32 mouse cellular contexts compared by ENCODE assay signal in genomic region chr11:114820444-114820843, GRCm38 (mm10). TPM values are rescaled to one million over a fixed set of nuclear protein-coding genes. Genes with fewer than 3 reads are reported as not detected.
DNase-seq lines count a peak whose midpoint lies in the region; ATAC-seq lines count a peak whose summit lies in the region.
"Had no signal": no experiment of that assay in that cellular context is flagged by ENCODE, and none has a peak within 500 bp of the region (broad histone marks: within the 10 kb centered on the region; RNA-seq: fewer than 3 reads in every experiment).

No protein-coding gene starts in this region.

- peaks cover 21% of the 10 kb centered on the region for H3K27me3 ChIP-seq in forebrain, embryonic 10.5 days (ENCODE audit: poor library complexity, severe bottlenecking)
- 0 out of 2 replicates have a peak, but pooled peaks cover 16% of the 10 kb centered on the region for H3K27me3 ChIP-seq in forebrain, embryonic 12.5 days
- no peaks in the 10 kb centered on the region for H3K27me3 ChIP-seq in lung, embryonic 15.5 days
- no peaks in the 10 kb centered on the region for H3K27me3 ChIP-seq in embryonic facial prominence, embryonic 11.5 days (ENCODE audit: control insufficient read depth, insufficient read depth, low read length)
- H3K27me3 ChIP-seq: embryonic facial prominence, embryonic 13.5 days; forebrain, embryonic 13.5 days; heart, embryonic 15.5 days; limb, embryonic 13.5 days; Patski had no signal

- H3K9me3 ChIP-seq in forebrain, embryonic 10.5 days, result peaks cover 11% of the 10 kb centered on the region
- H3K9me3 ChIP-seq in forebrain, embryonic 12.5 days, result no peaks in the 10 kb centered on the region
- no peaks in the 10 kb centered on the region for H3K9me3 ChIP-seq in lung, embryonic 15.5 days
- H3K9me3 ChIP-seq in embryonic facial prominence, embryonic 11.5 days (replicated peaks; ENCODE audit: control insufficient read depth, low read length), result no peaks in the 10 kb centered on the region
- H3K9me3 ChIP-seq: embryonic facial prominence, embryonic 13.5 days; forebrain, embryonic 13.5 days; heart, embryonic 10.5 days; heart, embryonic 15.5 days; hindbrain, embryonic 13.5 days; limb, embryonic 13.5 days; neural tube, embryonic 15.5 days had no signal

- no peak overlapping the region for H3K4me2 ChIP-seq in forebrain, embryonic 12.5 days
- H3K4me2 ChIP-seq in lung, embryonic 15.5 days, result no peak overlapping the region
- no peak overlapping the region for H3K4me2 ChIP-seq in embryonic facial prominence, embryonic 11.5 days (ENCODE audit: low read depth, low read length)
- H3K4me2 ChIP-seq: embryonic facial prominence, embryonic 13.5 days; forebrain, embryonic 13.5 days; heart, embryonic 15.5 days; hindbrain, embryonic 13.5 days; limb, embryonic 13.5 days; liver, embryonic 11.5 days; neural tube, embryonic 15.5 days had no signal

- peak overlapping the region; percentile 25; the same call in 1 of the 2 replicates for H3K27ac ChIP-seq in forebrain, embryonic 10.5 days
- H3K27ac ChIP-seq in forebrain, embryonic 12.5 days, result no peak overlapping the region
- peak overlapping the region; percentile 74 for H3K27ac ChIP-seq in lung, embryonic 15.5 days
- no peak overlapping the region for H3K27ac ChIP-seq in embryonic facial prominence, embryonic 11.5 days (replicated peaks; ENCODE audit: low read depth, low read length)
- H3K27ac ChIP-seq: embryonic facial prominence, embryonic 13.5 days; forebrain, embryonic 13.5 days; heart, embryonic 15.5 days; hindbrain, embryonic 13.5 days; limb, embryonic 13.5 days; neural tube, embryonic 15.5 days had no signal

- no peak for DNase-seq in forebrain, embryonic 10.5 days (ENCODE audit: extremely low spot score, low spot score)
- no peak for DNase-seq in lung, postnatal 36 days
- DNase-seq in embryonic facial prominence, embryonic 11.5 days (ENCODE audit: low spot score), result peak; percentile 46
- no peak for DNase-seq in cerebellum, adult 9-11 months
- DNase-seq in ovary, postnatal 10 days (ENCODE audit: low spot score), result no peak
- DNase-seq: adrenal gland, postnatal 14 days; cerebellum, adult 11-12 months; cerebellum, postnatal 14 days; gastrocnemius, postnatal 14 days; heart, adult 11 months; kidney, adult 8-10 months; kidney, postnatal 10 days; layer of hippocampus, adult 9-11 months; midbrain, embryonic 14.5 days; right cerebral cortex, adult 18-20 months; spleen, adult 18-20 months; thymus, postnatal 14 days had no signal

- H3K4me1 ChIP-seq in forebrain, embryonic 10.5 days, result peaks cover 57% of the 10 kb centered on the region
- H3K4me1 ChIP-seq in forebrain, embryonic 12.5 days, result peaks cover 29% of the 10 kb centered on the region
- peaks cover 27% of the 10 kb centered on the region for H3K4me1 ChIP-seq in lung, embryonic 15.5 days
- peaks cover 12% of the 10 kb centered on the region for H3K4me1 ChIP-seq in embryonic facial prominence, embryonic 11.5 days (ENCODE audit: control insufficient read depth, insufficient read depth, low read length)

- no peak for ATAC-seq in forebrain, embryonic 12.5 days (ENCODE audit: low FRiP score)
- ATAC-seq in lung, embryonic 15.5 days (ENCODE audit: borderline replicate concordance, extremely low read depth, low FRiP score, low TSS enrichment), result peak; percentile 43; the same call in 1 of the 2 replicates
- ATAC-seq in embryonic facial prominence, embryonic 11.5 days (replicated peaks; ENCODE audit: insufficient number of reproducible peaks, low FRiP score, low TSS enrichment, low read depth), result no peak
- ATAC-seq: forebrain, embryonic 13.5 days; intestine, embryonic 16.5 days; Patski had no signal

- 35% methylated on average over 3 of the region's 3 CpGs for WGBS in forebrain, embryonic 10.5 days
- WGBS in forebrain, embryonic 12.5 days, result 52% methylated on average over 3 of the region's 3 CpGs
- 19% methylated on average over 3 of the region's 3 CpGs for WGBS in lung, embryonic 15.5 days
- 29% methylated on average over 3 of the region's 3 CpGs for WGBS in embryonic facial prominence, embryonic 11.5 days

- H3K9ac ChIP-seq in forebrain, embryonic 12.5 days, result no peak overlapping the region
- no peak overlapping the region for H3K9ac ChIP-seq in lung, embryonic 15.5 days
- H3K9ac ChIP-seq in embryonic facial prominence, embryonic 11.5 days (replicated peaks; ENCODE audit: low read length), result no peak overlapping the region
- H3K9ac ChIP-seq: embryonic facial prominence, embryonic 13.5 days; forebrain, embryonic 13.5 days; heart, embryonic 15.5 days; hindbrain, embryonic 13.5 days; limb, embryonic 13.5 days; neural tube, embryonic 15.5 days had no signal

- no peak overlapping the region for H3K4me3 ChIP-seq in forebrain, embryonic 10.5 days
- no peak overlapping the region for H3K4me3 ChIP-seq in forebrain, embryonic 12.5 days (replicated peaks)
- H3K4me3 ChIP-seq in lung, embryonic 15.5 days, result no peak overlapping the region
- no peak overlapping the region for H3K4me3 ChIP-seq in embryonic facial prominence, embryonic 11.5 days (ENCODE audit: low read depth, low read length)
- H3K4me3 ChIP-seq: embryonic facial prominence, embryonic 13.5 days; erythroblast, embryonic 14.5 days; forebrain, embryonic 13.5 days; heart, embryonic 10.5 days; heart, embryonic 15.5 days; hindbrain, embryonic 13.5 days; limb, embryonic 13.5 days; neural tube, embryonic 15.5 days had no signal

- no peaks in the 10 kb centered on the region for H3K36me3 ChIP-seq in forebrain, embryonic 10.5 days (replicated peaks)
- H3K36me3 ChIP-seq in forebrain, embryonic 12.5 days (replicated peaks), result no peaks in the 10 kb centered on the region
- H3K36me3 ChIP-seq in lung, embryonic 15.5 days, result no peaks in the 10 kb centered on the region
- H3K36me3 ChIP-seq in embryonic facial prominence, embryonic 11.5 days (replicated peaks; ENCODE audit: control insufficient read depth, insufficient read depth, low read depth, low read length), result no peaks in the 10 kb centered on the region
- H3K36me3 ChIP-seq: embryonic facial prominence, embryonic 13.5 days; heart, embryonic 10.5 days; heart, embryonic 15.5 days; hindbrain, embryonic 13.5 days; limb, embryonic 13.5 days; neural tube, embryonic 15.5 days had no signal

RNA-seq across cellular contexts. Expression of gene Gpr142, which starts 21.7 kb away (rescaled TPM):
- polyA plus RNA-seq in forebrain, embryonic 10.5 days (2016; fragmentation: Nextera tagmentation; extraction: Ambion mirVana), result 0.21 TPM in 1 of 2 replicates, not detected in the other
- polyA plus RNA-seq in forebrain, embryonic 12.5 days (2016; fragmentation: Nextera tagmentation; extraction: Ambion mirVana), result not detected in 2 replicates
- not detected in 2 replicates for polyA plus RNA-seq in lung, embryonic 15.5 days (2015; fragmentation: Nextera tagmentation; extraction: Ambion mirVana)
- not detected in 2 replicates for polyA plus RNA-seq in embryonic facial prominence, embryonic 11.5 days (2014; fragmentation: Nextera tagmentation; extraction: Ambion mirVana)
- polyA plus RNA-seq: cortical plate, adult 2 months; embryonic facial prominence, embryonic 13.5 days; erythroblast, embryonic 14.5 days; forebrain, embryonic 13.5 days; heart, embryonic 10.5 days; heart, embryonic 15.5 days; hindbrain, embryonic 13.5 days; limb, embryonic 13.5 days; liver, embryonic 11.5 days; liver, embryonic 16.5 days; midbrain, embryonic 14.5 days; neural tube, embryonic 15.5 days had no signal

RNA-seq across cellular contexts. Expression of gene Btbd17, which starts 24.7 kb away (rescaled TPM):
- polyA plus RNA-seq in forebrain, embryonic 10.5 days (2016; fragmentation: Nextera tagmentation; extraction: Ambion mirVana), result 20.7 and 20.8 TPM in 2 replicates
- polyA plus RNA-seq in forebrain, embryonic 12.5 days (2016; fragmentation: Nextera tagmentation; extraction: Ambion mirVana), result 41.6 and 44.8 TPM in 2 replicates
- polyA plus RNA-seq in lung, embryonic 15.5 days (2015; fragmentation: Nextera tagmentation; extraction: Ambion mirVana), result 0.71 and 1.1 TPM in 2 replicates
- 9.5 and 9.8 TPM in 2 replicates for polyA plus RNA-seq in embryonic facial prominence, embryonic 11.5 days (2014; fragmentation: Nextera tagmentation; extraction: Ambion mirVana)
- polyA plus RNA-seq: erythroblast, embryonic 14.5 days; liver, embryonic 16.5 days had no signal

RNA-seq across cellular contexts. Expression of gene Gprc5c, which starts 30.5 kb away (rescaled TPM):
- polyA plus RNA-seq in forebrain, embryonic 10.5 days (2016; fragmentation: Nextera tagmentation; extraction: Ambion mirVana), result 31.7 and 32.3 TPM in 2 replicates
- polyA plus RNA-seq in forebrain, embryonic 12.5 days (2016; fragmentation: Nextera tagmentation; extraction: Ambion mirVana), result 8.4 and 10.8 TPM in 2 replicates
- 35.4 and 36.1 TPM in 2 replicates for polyA plus RNA-seq in lung, embryonic 15.5 days (2015; fragmentation: Nextera tagmentation; extraction: Ambion mirVana)
- 31.5 and 36.4 TPM in 2 replicates for polyA plus RNA-seq in embryonic facial prominence, embryonic 11.5 days (2014; fragmentation: Nextera tagmentation; extraction: Ambion mirVana)

RNA-seq across cellular contexts. Expression of gene Kif19a, which starts 55.3 kb away (rescaled TPM):
- 0.33 and 0.71 TPM in 2 replicates for polyA plus RNA-seq in forebrain, embryonic 10.5 days (2016; fragmentation: Nextera tagmentation; extraction: Ambion mirVana)
- polyA plus RNA-seq in forebrain, embryonic 12.5 days (2016; fragmentation: Nextera tagmentation; extraction: Ambion mirVana), result 0.80 and 1.4 TPM in 2 replicates
- 0.29 and 0.40 TPM in 2 replicates for polyA plus RNA-seq in lung, embryonic 15.5 days (2015; fragmentation: Nextera tagmentation; extraction: Ambion mirVana)
- 0.81 and 2.1 TPM in 2 replicates for polyA plus RNA-seq in embryonic facial prominence, embryonic 11.5 days (2014; fragmentation: Nextera tagmentation; extraction: Ambion mirVana)
- polyA plus RNA-seq: erythroblast, embryonic 14.5 days; liver, embryonic 11.5 days had no signal

Comparison
In these comparisons a context has a peak if more than half of its experiments do, and no peak if none do; other contexts are left out.
1. H3K27ac ChIP-seq: peak in forebrain, embryonic 10.5 days (single experiment) and lung, embryonic 15.5 days (single experiment); none in forebrain, embryonic 12.5 days (single experiment) and embryonic facial prominence, embryonic 11.5 days (single experiment).